18 mouse cellular contexts compared by ENCODE assay signal in genomic region chr3:141014262-141014547, GRCm38 (mm10).
"Had no signal": no experiment of that assay in that cellular context is flagged by ENCODE, and none has a peak within 500 bp of the region (broad histone marks: within the 10 kb centered on the region; RNA-seq: fewer than 3 reads in every experiment).

No protein-coding gene starts in this region.

- H3K9ac ChIP-seq: lung, embryonic 14.5 days; midbrain, embryonic 12.5 days; neural tube, embryonic 13.5 days; neural tube, embryonic 15.5 days had no signal

- H3K9me3 ChIP-seq: midbrain, embryonic 10.5 days; midbrain, embryonic 12.5 days; neural tube, embryonic 13.5 days; neural tube, embryonic 15.5 days had no signal

- H3K4me1 ChIP-seq: midbrain, embryonic 10.5 days; midbrain, embryonic 12.5 days; neural tube, embryonic 13.5 days; neural tube, embryonic 15.5 days had no signal

- H3K4me2 ChIP-seq: lung, embryonic 14.5 days; midbrain, embryonic 12.5 days; neural tube, embryonic 13.5 days; neural tube, embryonic 15.5 days had no signal

- H3K36me3 ChIP-seq: midbrain, embryonic 10.5 days; midbrain, embryonic 12.5 days; neural tube, embryonic 13.5 days; neural tube, embryonic 15.5 days had no signal

- H3K4me3 ChIP-seq: midbrain, embryonic 10.5 days; midbrain, embryonic 12.5 days; myocyte; neural tube, embryonic 13.5 days; neural tube, embryonic 15.5 days had no signal

- H3K27me3 ChIP-seq: midbrain, embryonic 12.5 days; neural tube, embryonic 13.5 days; neural tube, embryonic 15.5 days had no signal

- DNase-seq: lung, postnatal 10 days; lung, postnatal 4 days; midbrain, embryonic 14.5 days; retina, postnatal 1 day; right cerebral cortex, adult 18-20 months; right cerebral cortex, postnatal 25 days; right cerebral cortex, postnatal 4 days; spleen, adult 18-20 months; thymus, adult 18-20 months; thymus, postnatal 14 days; thymus, postnatal 36 days had no signal

- H3K27ac ChIP-seq: midbrain, embryonic 10.5 days; midbrain, embryonic 12.5 days; neural tube, embryonic 13.5 days; neural tube, embryonic 15.5 days had no signal

- ATAC-seq: midbrain, embryonic 16.5 days had no signal
